Mouse (Mus musculus) midbrain, embryonic 10.5 days (tissue): ENCODE results near the gene Adpgk. TPM values are rescaled to one million over a fixed set of nuclear protein-coding genes. Genes with fewer than 3 reads are reported as not detected.
A peak's percentile ranks its signal among the peaks of the same experiment; 100 is the strongest.

Source experiments
- DNase-seq: peaks from one replicate; pipeline ENCODE4 v3.0.0-alpha.2; 2017; ENCODE audit warnings: low spot score
- H3K27ac ChIP-seq: fragments of 300-500 bp; sonication (generic); replicated peaks from 2 replicates; pipeline ENCODE4 v1.5.1; 2016; ENCODE audit warnings: mild to moderate bottlenecking
- H3K27me3 ChIP-seq: fragments of 300-500 bp; sonication (generic); 2 replicates; pipeline ENCODE4 v1.6.1; 2016; ENCODE audit warnings: low read depth, mild to moderate bottlenecking; ENCODE audit not compliant: poor library complexity, severe bottlenecking
- H3K36me3 ChIP-seq: fragments of 300-500 bp; sonication (generic); 2 replicates; pipeline ENCODE4 v1.6.1; 2016; ENCODE audit warnings: mild to moderate bottlenecking, moderate library complexity
- H3K4me1 ChIP-seq: fragments of 300-500 bp; sonication (generic); 2 replicates; pipeline ENCODE4 v1.6.1; 2016
- H3K4me3 ChIP-seq: fragments of 300-500 bp; sonication (generic); 2 replicates; pipeline ENCODE4 v1.5.1; 2016; ENCODE audit warnings: mild to moderate bottlenecking, moderate library complexity
- H3K9me3 ChIP-seq: fragments of 300-500 bp; sonication (generic); replicated peaks from 2 replicates; pipeline ENCODE4 v1.6.1; 2016; ENCODE audit warnings: mild to moderate bottlenecking
- WGBS: fragments of 180-500 bp; shearing (Covaris S2); methylation state at CpG from one replicate; pipeline ENCODE4 v1.1.7; 2016; 5-methylcytosine and 5-hydroxymethylcytosine counted together
- polyA plus RNA-seq: library from polyadenylated mRNA; unstranded; fragments of >200 nt; fragmentation: Nextera tagmentation; extraction: Ambion mirVana; gene quantifications from 2 replicates; pipeline ENCODE4 v1.2.1, GENCODE M21; 2016

Adpgk gene
- 40.0 TPM in 2 replicates for polyA plus RNA-seq

DNA sequence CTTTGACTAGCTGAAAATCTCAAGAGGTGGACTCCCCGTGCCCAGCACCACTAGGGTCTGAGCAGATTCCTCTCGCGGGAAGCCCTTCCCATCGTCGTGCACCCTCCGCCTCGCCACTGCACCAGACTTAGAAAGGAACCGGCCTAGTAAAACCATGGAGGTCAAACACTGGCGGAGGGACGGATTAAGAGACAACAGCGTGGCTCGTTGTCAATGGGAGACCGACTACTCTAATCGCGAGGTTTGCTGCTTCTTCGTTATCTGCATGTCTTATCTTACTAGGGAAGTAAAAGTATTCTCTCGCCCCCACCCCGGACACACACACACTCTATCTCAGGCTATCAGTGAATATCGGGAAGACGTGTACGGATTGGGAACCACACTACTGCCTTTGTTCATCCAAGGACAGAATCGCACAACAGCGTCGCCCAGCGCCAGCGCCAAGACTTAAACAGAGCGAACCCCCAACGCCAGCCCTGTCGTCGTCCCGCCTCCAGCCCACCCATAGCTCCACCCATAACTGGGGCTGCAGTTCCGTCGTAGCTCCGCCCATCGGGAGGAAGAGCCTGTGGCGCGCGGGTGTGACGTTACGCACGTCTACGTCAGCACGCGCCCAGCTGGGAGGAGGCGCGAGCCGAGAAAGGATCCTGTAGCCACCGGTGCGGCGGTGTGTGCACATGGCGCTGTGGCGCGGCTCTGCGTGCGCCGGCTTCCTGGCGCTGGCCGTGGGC lies at the start of gene Adpgk:
Gene Adpgk (plus strand): TSS at position 602 of the 731 bp plus-strand sequence.
- Histone ChIP-seq H3K4me3 (peak within 1 kb of the TSS; percentile 98), H3K9me3 (no peaks in the 10 kb centered on the region), H3K27ac (peak within 1 kb of the TSS; percentile 95), H3K27me3 (no peaks in the 10 kb centered on the region), H3K4me1 (peaks cover 37% of the 10 kb centered on the region), H3K36me3 (0 out of 2 replicates have a peak, but pooled peaks cover 2% of the 10 kb centered on the region)
- DNase-seq: peak; percentile 99
- WGBS: 1% methylated on average over 58 of the region's 58 CpGs

DNA sequence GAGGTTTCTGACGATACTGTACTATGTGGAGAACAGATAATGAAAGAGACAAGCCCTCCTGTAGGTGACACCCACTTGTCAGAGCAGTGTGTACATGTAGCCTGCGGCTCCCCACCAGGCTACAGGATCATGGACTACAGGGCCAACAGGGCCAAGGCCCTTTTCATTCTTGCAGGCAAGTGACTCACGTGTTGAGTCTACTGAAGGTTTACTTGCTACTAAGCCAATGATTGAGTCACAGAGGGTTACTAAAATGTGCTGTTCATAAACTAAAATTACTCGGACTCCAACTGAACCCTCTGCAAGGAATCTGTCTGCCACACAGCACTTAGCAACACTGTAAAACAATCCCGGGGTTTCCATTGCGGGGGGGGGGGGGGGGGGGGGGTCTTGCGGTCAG lies 46.2 kb upstream of the Adpgk start:
- no peak for DNase-seq
- WGBS: 60% methylated on average over 7 of the region's 7 CpGs

GRCm38 (mm10) chr9:59246456-59247029 lies 44.8 kb upstream of the Adpgk start:
- no peak for DNase-seq
- 54% methylated on average over 6 of the region's 6 CpGs for WGBS
- Histone ChIP-seq H3K27ac (no peak overlapping the region), H3K4me1 (peaks cover 14% of the 10 kb centered on the region), H3K27me3 (no peaks in the 10 kb centered on the region), H3K4me3 (no peak overlapping the region), H3K36me3 (no peaks in the 10 kb centered on the region), H3K9me3 (no peaks in the 10 kb centered on the region)

More for the DNA sequence above, 46.2 kb upstream of the Adpgk start:
- Histone ChIP-seq H3K36me3 (no peaks in the 10 kb centered on the region), H3K27ac (no peak overlapping the region), H3K9me3 (no peaks in the 10 kb centered on the region), H3K4me1 (peaks cover 14% of the 10 kb centered on the region), H3K27me3 (no peaks in the 10 kb centered on the region), H3K4me3 (no peak overlapping the region)

DNA sequence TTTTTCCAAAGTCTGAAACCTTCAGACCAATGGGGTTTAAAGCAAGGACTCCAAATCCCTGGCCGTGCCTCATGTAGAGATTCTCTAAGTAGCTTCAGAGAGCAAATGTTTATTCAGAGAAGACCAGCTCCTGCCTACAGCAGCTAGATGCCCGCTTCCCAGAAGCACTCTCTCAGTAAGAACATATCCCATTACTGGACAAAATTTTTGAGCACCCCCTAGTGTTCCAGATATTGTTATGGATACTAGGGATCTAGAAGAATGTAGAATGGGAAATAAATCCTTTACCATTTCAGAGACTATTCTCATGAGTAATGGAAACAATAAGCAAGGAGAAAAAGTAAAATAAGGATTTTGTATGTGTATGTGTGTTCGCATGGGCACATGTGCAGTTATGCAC lies 42.0 kb upstream of the Adpgk start:
- no peaks in the 10 kb centered on the region for H3K36me3 ChIP-seq
- DNase-seq: no peak
- peaks cover 14% of the 10 kb centered on the region for H3K4me1 ChIP-seq
- 78% methylated on average over 3 of the region's 3 CpGs for WGBS
- H3K27ac ChIP-seq: no peak overlapping the region
- H3K9me3 ChIP-seq: no peaks in the 10 kb centered on the region
- H3K27me3 ChIP-seq: no peaks in the 10 kb centered on the region
- H3K4me3 ChIP-seq: no peak overlapping the region

DNA sequence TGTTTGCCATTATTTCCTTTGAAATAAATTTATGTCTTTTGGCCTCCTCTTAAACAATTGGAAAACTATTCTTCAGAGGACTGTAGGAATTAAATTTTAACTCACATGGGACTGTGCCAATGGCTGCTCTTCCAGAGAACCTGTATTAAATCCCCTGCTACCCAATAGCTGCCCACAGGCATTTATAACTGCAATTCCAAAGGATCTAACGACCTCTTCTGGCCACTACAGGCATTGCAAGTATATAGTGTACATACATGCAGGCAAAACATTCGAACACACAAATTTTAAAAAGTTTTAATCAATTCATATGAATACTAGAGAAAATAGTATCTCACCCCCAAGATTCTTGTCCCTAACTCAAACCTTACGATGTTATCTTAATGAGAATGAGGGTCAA lies 41.1 kb upstream of the Adpgk start:
- no peak overlapping the region for H3K27ac ChIP-seq
- H3K9me3 ChIP-seq: no peaks in the 10 kb centered on the region
- DNase-seq: no peak
- H3K27me3 ChIP-seq: no peaks in the 10 kb centered on the region
- H3K4me3 ChIP-seq: no peak overlapping the region
- WGBS: 61% methylated on average over 3 of the region's 3 CpGs
- peaks cover 14% of the 10 kb centered on the region for H3K4me1 ChIP-seq
- no peaks in the 10 kb centered on the region for H3K36me3 ChIP-seq

GRCm38 (mm10) chr9:59254716-59255421 lies 36.5 kb upstream of the Adpgk start:
- no peaks in the 10 kb centered on the region for H3K27me3 ChIP-seq
- H3K36me3 ChIP-seq: no peaks in the 10 kb centered on the region
- DNase-seq: no peak
- no peaks in the 10 kb centered on the region for H3K9me3 ChIP-seq
- peaks cover 9% of the 10 kb centered on the region for H3K4me1 ChIP-seq
- no peak overlapping the region for H3K4me3 ChIP-seq
- no peak overlapping the region for H3K27ac ChIP-seq
- 80% methylated on average over 5 of the region's 5 CpGs for WGBS

GRCm38 (mm10) chr9:59259806-59260454 lies 31.4 kb upstream of the Adpgk start:
- 0 out of 2 replicates have a peak overlapping the region, but pooled peaks have one; percentile 39 for H3K27ac ChIP-seq
- WGBS: 69% methylated on average over 9 of the region's 9 CpGs
- H3K27me3 ChIP-seq: no peaks in the 10 kb centered on the region
- no peaks in the 10 kb centered on the region for H3K9me3 ChIP-seq
- H3K4me3 ChIP-seq: no peak overlapping the region
- no peak for DNase-seq
- no peaks in the 10 kb centered on the region for H3K36me3 ChIP-seq
- peaks cover 10% of the 10 kb centered on the region for H3K4me1 ChIP-seq

DNA sequence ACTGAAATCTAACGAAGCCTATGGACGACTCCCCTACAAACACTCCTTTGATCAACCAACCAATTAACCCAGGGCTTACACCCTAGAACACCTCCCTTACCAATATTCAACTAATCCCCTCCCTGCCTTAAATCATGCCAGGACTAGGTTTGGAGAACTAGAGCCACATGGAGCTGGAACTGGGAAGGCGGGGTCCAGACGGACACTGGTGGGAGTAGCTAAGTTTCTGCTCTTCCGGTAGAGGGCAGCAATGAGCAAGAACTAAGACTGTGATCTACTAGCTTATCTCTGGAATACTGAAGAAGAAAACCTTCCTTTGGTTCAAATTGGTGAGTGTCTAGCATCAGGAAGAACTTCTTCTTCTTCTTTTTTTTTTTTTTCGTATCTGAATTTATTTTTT lies 25.0 kb upstream of the Adpgk start:
- Histone ChIP-seq H3K27me3 (no peaks in the 10 kb centered on the region), H3K27ac (no peak overlapping the region), H3K36me3 (no peaks in the 10 kb centered on the region), H3K9me3 (no peaks in the 10 kb centered on the region), H3K4me3 (no peak overlapping the region), H3K4me1 (peaks cover 4% of the 10 kb centered on the region; the same call in 1 of the 2 replicates)
- 58% methylated on average over 6 of the region's 6 CpGs for WGBS
- DNase-seq: no peak

DNA sequence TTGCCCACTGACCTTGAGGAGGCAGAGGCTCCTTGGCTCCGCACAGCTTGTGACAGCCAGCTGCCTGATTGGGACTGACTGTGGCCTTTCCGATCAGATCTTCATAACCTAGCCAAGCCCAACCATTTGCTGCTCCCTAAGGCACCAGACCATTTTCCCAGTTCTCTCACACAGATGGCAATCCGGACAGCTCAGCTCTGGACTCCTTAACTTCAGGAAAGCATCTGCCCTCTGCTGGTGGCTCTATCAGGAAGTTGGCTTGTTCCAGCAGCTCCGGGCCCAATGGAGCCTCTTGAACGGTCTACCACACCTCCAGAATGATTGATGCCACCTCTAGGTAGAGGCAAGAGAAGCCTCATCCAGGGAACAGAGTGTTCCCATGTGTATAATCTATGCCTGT lies 21.6 kb upstream of the Adpgk start:
- Histone ChIP-seq H3K4me3 (no peak overlapping the region), H3K36me3 (no peaks in the 10 kb centered on the region), H3K9me3 (no peaks in the 10 kb centered on the region), H3K27ac (no peak overlapping the region), H3K4me1 (peaks cover 8% of the 10 kb centered on the region; the same call in 1 of the 2 replicates), H3K27me3 (no peaks in the 10 kb centered on the region)
- peak; percentile 51 for DNase-seq
- 47% methylated on average over 5 of the region's 5 CpGs for WGBS

- Histone ChIP-seq H3K27me3 (no peaks in the 10 kb centered on the region), H3K9me3 (no peaks in the 10 kb centered on the region), H3K27ac (no peak overlapping the region), H3K4me3 (no peak overlapping the region), H3K36me3 (no peaks in the 10 kb centered on the region), H3K4me1 (peaks cover 8% of the 10 kb centered on the region; the same call in 1 of the 2 replicates)
- 56% methylated on average over 4 of the region's 4 CpGs for WGBS
- no peak for DNase-seq
Observed at GRCm38 (mm10) chr9:59271081-59271480, 20.3 kb upstream of the Adpgk start.

DNA sequence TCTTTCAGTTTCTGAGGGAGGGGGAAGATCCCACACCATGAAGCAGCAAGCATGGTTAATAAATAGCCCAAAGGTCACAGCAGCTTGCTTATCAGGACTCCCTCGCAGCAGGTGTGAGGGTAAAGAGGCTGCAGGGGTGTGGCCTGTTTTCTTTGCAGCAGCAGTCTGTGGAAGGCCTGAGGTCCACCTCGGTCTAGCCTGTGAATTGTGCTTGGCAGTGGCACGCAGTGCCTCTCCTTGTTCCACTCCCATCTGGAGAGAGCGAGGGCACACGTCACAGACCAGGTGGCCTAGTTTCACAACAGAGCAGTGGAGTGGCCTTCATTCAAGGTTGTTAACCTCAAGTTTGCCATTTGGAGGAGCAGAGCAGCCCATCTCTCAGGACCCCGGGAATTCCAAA lies 19.6 kb upstream of the Adpgk start:
- Histone ChIP-seq H3K4me3 (no peak overlapping the region), H3K27ac (0 out of 2 replicates have a peak overlapping the region, but pooled peaks have one; percentile 18), H3K9me3 (no peaks in the 10 kb centered on the region), H3K4me1 (peaks cover 8% of the 10 kb centered on the region; the same call in 1 of the 2 replicates), H3K27me3 (no peaks in the 10 kb centered on the region), H3K36me3 (no peaks in the 10 kb centered on the region)
- WGBS: 68% methylated on average over 6 of the region's 6 CpGs
- DNase-seq: no peak

- Histone ChIP-seq H3K9me3 (no peaks in the 10 kb centered on the region), H3K4me3 (no peak overlapping the region)
Observed at GRCm38 (mm10) chr9:59273199-59273598, 18.2 kb upstream of the Adpgk start.

More at GRCm38 (mm10) chr9:59273199-59273598, 18.2 kb upstream of the Adpgk start:
- no peak overlapping the region for H3K27ac ChIP-seq
- H3K36me3 ChIP-seq: no peaks in the 10 kb centered on the region
- H3K4me1 ChIP-seq: peaks cover 8% of the 10 kb centered on the region; the same call in 1 of the 2 replicates
- H3K27me3 ChIP-seq: no peaks in the 10 kb centered on the region
- DNase-seq: no peak
